Mouse (Mus musculus) midbrain, embryonic 11.5 days (tissue): Measurements from ENCODE around the gene Gab1. TPM values are rescaled to one million over a fixed set of nuclear protein-coding genes. Genes with fewer than 3 reads are reported as not detected.

ENCODE experiments used
- ATAC-seq: fragments of 200-750 bp; cut with Nextera tagmentation; 2 replicates; pipeline ENCODE4 v1.8.0; 2017; ENCODE audit warnings: moderate TSS enrichment, moderate library complexity; ENCODE audit not compliant: low FRiP score
- DNase-seq: peaks from one replicate; pipeline ENCODE4 v3.0.0; 2015; ENCODE audit warnings: low spot score; ENCODE audit errors: missing footprints
- H3K27ac ChIP-seq: fragments of 300-500 bp; sonication (generic); 2 replicates; pipeline ENCODE4 v1.5.1; 2014; ENCODE audit warnings: low read depth, low read length
- H3K27me3 ChIP-seq: fragments of 300-500 bp; sonication (generic); 2 replicates; pipeline ENCODE4 v1.6.1; 2014; ENCODE audit warnings: mild to moderate bottlenecking, low read length, moderate library complexity, mixed read lengths; ENCODE audit not compliant: control insufficient read depth, insufficient read depth
- H3K36me3 ChIP-seq: fragments of 300-500 bp; sonication (generic); 2 replicates; pipeline ENCODE4 v1.6.1; 2014; ENCODE audit warnings: mild to moderate bottlenecking, low read length, moderate library complexity, mixed read lengths; ENCODE audit not compliant: control insufficient read depth, insufficient read depth
- H3K4me1 ChIP-seq: fragments of 300-500 bp; sonication (generic); 2 replicates; pipeline ENCODE4 v1.6.1; 2014; ENCODE audit warnings: low read length; ENCODE audit not compliant: control insufficient read depth, insufficient read depth
- H3K4me2 ChIP-seq: fragments of 300-500 bp; sonication (generic); 2 replicates; pipeline ENCODE4 v1.6.1; 2014; ENCODE audit warnings: mild to moderate bottlenecking, moderate library complexity
- H3K4me3 ChIP-seq: fragments of 300-500 bp; sonication (generic); 2 replicates; pipeline ENCODE4 v1.5.1; 2014; ENCODE audit warnings: low read depth, low read length
- H3K9ac ChIP-seq: fragments of 300-500 bp; sonication (generic); 2 replicates; pipeline ENCODE4 v1.6.1; 2014; ENCODE audit warnings: low read length
- H3K9me3 ChIP-seq: fragments of 300-500 bp; sonication (generic); 2 replicates; pipeline ENCODE4 v1.6.1; 2016; ENCODE audit warnings: low read length; ENCODE audit not compliant: control insufficient read depth
- WGBS: fragments of 180-500 bp; shearing (Covaris S2); extraction: QIAGEN DNeasy Blood & Tissue Kit; methylation state at CpG from one replicate; pipeline ENCODE4 v1.1.7; 2014; 5-methylcytosine and 5-hydroxymethylcytosine counted together
- polyA plus RNA-seq: library from polyadenylated mRNA; unstranded; fragments of >200 nt; fragmentation: Nextera tagmentation; extraction: Ambion mirVana; gene quantifications from 2 replicates; pipeline ENCODE4 v1.2.1, GENCODE M21; 2014

Gene Gab1
- polyA plus RNA-seq, 1 experiment from 2014 or later, result 18.0 TPM

DNA sequence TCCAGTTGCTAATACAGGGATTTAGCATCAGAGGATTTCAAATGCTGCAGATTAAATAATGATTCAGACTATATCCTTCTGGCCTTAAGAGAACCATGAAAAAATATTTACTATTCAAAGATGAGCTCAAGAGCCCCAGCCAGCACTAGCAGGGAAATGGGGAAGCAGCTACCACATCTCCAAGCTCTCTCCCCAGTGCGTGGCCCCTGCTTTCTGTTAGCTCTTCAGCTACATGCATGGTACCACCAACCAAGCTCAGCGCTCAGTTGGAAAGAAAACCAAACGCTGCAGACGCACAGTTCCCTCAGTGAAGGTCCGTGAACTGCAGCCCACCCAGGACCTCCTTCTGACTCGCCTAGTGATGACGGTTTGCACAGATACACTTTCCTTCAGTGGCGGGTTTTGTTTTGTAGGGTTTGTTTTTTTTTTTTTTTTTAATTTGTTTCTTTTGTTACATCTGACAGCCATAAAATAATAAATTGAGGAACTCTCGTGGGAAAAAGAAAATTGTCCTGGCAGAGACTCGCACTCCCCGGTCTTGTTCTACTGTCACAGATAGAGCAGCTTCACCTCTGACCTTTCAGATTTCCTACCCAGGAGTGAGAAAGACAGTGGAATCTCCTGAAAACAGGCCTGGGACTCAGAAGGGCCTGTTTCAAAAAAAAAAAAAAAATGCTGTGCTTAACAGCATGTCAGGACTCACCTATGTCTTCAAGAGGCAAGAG, 86.4 kb downstream of the Gab1 start:
- H3K27ac ChIP-seq, result no peak overlapping the region
- H3K9me3 ChIP-seq, result no peaks in the 10 kb centered on the region
- 80% methylated on average over 11 of the region's 11 CpGs for WGBS
- H3K4me3 ChIP-seq, result no peak overlapping the region
- H3K36me3 ChIP-seq, result no peaks in the 10 kb centered on the region
- H3K9ac ChIP-seq, result no peak overlapping the region
- ATAC-seq (no peak), DNase-seq (peak; percentile 66)
- H3K4me1 ChIP-seq, result no peaks in the 10 kb centered on the region
- no peaks in the 10 kb centered on the region for H3K27me3 ChIP-seq
- no peak overlapping the region for H3K4me2 ChIP-seq

DNA sequence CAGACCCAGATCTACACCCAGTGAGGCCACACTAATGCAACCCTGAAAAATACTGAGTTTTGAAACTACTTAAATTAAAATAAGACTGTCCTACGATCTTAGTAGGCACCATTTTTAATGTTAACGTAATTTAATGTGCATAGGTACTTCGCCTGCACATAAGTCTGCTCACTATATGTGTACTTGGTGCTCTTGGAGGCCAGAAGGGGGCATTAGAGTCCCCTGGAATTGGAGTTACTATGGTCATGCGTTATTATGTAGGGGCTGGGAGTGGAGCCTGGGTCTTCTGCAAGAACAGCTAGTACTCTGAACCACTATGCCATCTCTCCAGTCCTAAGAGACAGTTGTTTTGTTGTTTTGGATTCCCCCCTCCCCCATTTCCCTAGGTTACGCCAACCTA, 88.1 kb downstream of the Gab1 start:
- Histone ChIP-seq H3K4me1 (no peaks in the 10 kb centered on the region), H3K27ac (no peak overlapping the region), H3K36me3 (peaks cover 3% of the 10 kb centered on the region; the same call in 1 of the 2 replicates), H3K4me3 (no peak overlapping the region), H3K9ac (no peak overlapping the region), H3K27me3 (no peaks in the 10 kb centered on the region), H3K4me2 (no peak overlapping the region), H3K9me3 (no peaks in the 10 kb centered on the region)
- 87% methylated on average over 5 of the region's 5 CpGs for WGBS
- DNase-seq (no peak), ATAC-seq (no peak)

DNA sequence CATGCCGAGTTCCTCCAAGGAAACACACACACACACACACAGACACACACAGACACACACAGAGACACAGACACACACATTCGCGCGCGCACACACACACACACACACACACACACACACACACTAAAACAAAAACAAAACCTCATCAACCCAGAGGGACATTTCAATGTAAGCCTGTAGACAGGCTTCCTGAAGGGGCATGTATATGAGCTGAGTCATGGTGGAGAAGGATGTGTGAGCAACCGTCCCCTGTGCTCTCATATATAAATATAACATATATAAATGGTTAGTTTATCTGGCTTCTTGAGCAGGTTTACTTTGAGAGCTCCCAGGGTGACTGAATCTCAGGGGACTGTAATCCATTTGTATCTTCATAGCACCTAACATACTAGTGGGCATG, 91.0 kb downstream of the Gab1 start:
- ATAC-seq (no peak), DNase-seq (no peak)
- H3K4me1 ChIP-seq, result no peaks in the 10 kb centered on the region
- H3K27ac ChIP-seq, result no peak overlapping the region
- H3K4me3 ChIP-seq, result no peak overlapping the region
- H3K27me3 ChIP-seq, result no peaks in the 10 kb centered on the region
- H3K9me3 ChIP-seq, result no peaks in the 10 kb centered on the region
- WGBS, result 91% methylated on average over 6 of the region's 6 CpGs
- no peak overlapping the region for H3K4me2 ChIP-seq
- peaks cover 3% of the 10 kb centered on the region; the same call in 1 of the 2 replicates for H3K36me3 ChIP-seq
- no peak overlapping the region for H3K9ac ChIP-seq

DNA sequence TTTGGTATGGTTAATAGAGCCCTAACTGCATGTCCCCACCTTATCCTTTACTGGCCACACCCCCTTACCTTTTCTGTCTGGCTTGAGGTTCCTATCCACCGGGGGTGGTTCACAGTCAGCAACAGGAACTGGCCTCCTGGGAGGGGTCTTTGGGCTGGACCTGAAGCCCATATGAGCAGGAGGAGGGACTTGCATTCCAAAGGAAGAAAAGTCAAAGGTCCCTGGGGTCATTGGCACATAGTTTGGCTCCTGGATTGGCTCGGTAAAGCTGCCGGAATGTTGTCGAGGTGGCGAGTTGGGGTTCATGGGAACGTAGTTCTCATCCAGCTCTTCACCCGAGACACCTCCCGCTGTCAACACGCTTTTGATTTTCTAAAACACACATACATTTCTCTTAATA, 95.8 kb downstream of the Gab1 start:
- H3K27me3 ChIP-seq, result no peaks in the 10 kb centered on the region
- peaks cover 3% of the 10 kb centered on the region; the same call in 1 of the 2 replicates for H3K36me3 ChIP-seq
- DNase-seq (no peak), ATAC-seq (no peak)
- no peak overlapping the region for H3K4me2 ChIP-seq
- no peaks in the 10 kb centered on the region for H3K4me1 ChIP-seq
- H3K9me3 ChIP-seq, result no peaks in the 10 kb centered on the region
- no peak overlapping the region for H3K9ac ChIP-seq
- WGBS, result 91% methylated on average over 9 of the region's 9 CpGs
- no peak overlapping the region for H3K4me3 ChIP-seq
- no peak overlapping the region for H3K27ac ChIP-seq

DNA sequence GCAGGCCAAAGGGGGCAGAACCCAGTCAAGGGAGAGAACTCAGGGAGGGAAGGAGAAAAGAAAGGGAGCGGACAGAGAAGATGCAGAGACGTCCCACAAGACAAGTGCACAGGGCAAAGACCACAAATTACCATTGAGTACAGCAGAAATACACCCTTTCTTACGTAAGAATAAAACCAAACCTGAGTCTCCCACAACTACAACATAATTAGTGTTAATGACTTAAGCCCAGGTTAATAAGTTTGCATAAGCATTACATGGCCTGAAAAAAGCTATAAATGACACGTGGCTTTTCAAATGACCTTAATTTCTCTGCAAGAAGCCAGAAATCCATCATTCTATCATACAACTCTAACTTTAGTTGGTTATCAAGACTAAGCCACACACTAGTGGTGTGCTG, 97.0 kb downstream of the Gab1 start:
- H3K27ac ChIP-seq, result no peak overlapping the region
- no peak overlapping the region for H3K9ac ChIP-seq
- no peaks in the 10 kb centered on the region for H3K27me3 ChIP-seq
- no peaks in the 10 kb centered on the region for H3K9me3 ChIP-seq
- ATAC-seq (no peak), DNase-seq (no peak)
- no peak overlapping the region for H3K4me2 ChIP-seq
- WGBS, result 87% methylated on average over 4 of the region's 4 CpGs
- H3K36me3 ChIP-seq, result no peaks in the 10 kb centered on the region; the same call in 1 of the 2 replicates
- no peaks in the 10 kb centered on the region for H3K4me1 ChIP-seq
- no peak overlapping the region for H3K4me3 ChIP-seq

DNA sequence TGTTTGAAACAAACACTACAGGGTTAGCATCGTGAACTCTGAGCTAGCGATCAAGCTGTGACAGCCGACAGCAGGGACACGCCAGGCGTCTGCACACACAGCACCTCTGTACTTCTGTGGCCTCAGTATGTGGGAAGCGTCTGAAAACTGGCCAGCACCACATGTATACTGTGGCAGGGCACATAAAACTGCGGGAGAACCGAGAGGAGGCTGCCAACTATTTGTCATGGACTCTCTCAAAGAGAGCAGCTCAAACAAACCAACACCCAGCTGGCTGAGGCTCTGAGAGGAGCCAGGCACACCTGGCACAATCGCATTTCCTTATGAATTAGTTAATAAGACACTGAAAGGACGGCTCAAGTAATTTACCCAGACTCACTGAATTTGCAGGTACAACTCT, 99.0 kb downstream of the Gab1 start:
- H3K4me3 ChIP-seq, result no peak overlapping the region
- no peak for DNase-seq
- H3K4me2 ChIP-seq, result no peak overlapping the region
- H3K4me1 ChIP-seq, result no peaks in the 10 kb centered on the region
- no peak for ATAC-seq
- no peak overlapping the region for H3K27ac ChIP-seq
- H3K36me3 ChIP-seq, result no peaks in the 10 kb centered on the region
- no peak overlapping the region for H3K9ac ChIP-seq
- no peaks in the 10 kb centered on the region for H3K9me3 ChIP-seq
- WGBS, result 74% methylated on average over 10 of the region's 10 CpGs
- no peaks in the 10 kb centered on the region for H3K27me3 ChIP-seq

DNA sequence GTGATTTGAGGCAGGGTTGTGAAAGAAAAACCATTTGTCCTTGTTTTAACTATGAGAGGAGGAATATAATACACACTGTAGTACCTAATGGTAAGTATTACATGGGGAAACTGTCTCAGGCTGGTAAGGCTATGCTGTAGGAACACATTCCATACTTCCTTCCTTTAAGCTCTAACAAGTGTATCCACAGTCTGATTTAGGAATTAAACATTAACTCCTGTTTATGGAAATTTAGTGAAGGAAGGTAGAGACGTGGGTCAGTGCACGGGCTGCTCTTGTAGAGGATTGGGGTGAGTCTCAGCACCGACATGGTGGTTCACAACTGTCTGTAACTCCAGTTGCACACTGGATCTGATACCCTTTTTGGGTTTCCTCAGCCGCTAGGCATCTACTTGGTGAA, 100.0 kb downstream of the Gab1 start:
- Histone ChIP-seq H3K27me3 (no peaks in the 10 kb centered on the region), H3K4me3 (no peak overlapping the region), H3K4me1 (no peaks in the 10 kb centered on the region), H3K27ac (no peak overlapping the region), H3K36me3 (no peaks in the 10 kb centered on the region), H3K9me3 (no peaks in the 10 kb centered on the region), H3K4me2 (no peak overlapping the region), H3K9ac (no peak overlapping the region)
- peak; percentile 70 for DNase-seq
- no peak for ATAC-seq
- 90% methylated on average over 4 of the region's 4 CpGs for WGBS

DNA sequence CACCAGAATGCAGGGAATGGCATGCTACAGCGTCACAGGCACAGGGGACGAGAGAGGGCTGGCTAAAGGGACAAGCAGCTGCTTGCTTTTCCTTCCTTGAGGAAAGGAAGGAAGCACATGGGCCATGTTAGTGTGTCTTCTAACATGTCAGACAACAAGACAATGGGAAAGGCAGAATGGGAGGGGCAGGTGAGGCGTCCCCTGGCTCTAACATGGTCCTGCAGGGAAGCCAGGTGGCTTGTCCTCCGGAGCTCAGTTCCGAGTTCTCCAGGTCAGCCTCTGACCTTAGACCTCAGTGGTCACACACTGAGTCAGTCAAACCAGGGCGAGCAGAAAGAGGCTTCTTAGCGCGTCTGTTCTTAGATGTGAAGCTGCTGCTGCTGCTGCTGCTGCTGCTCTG, 103.9 kb downstream of the Gab1 start:
- Histone ChIP-seq H3K9ac (no peak overlapping the region), H3K36me3 (no peaks in the 10 kb centered on the region), H3K4me3 (no peak overlapping the region), H3K4me2 (no peak overlapping the region), H3K27me3 (no peaks in the 10 kb centered on the region), H3K9me3 (no peaks in the 10 kb centered on the region), H3K27ac (no peak overlapping the region), H3K4me1 (no peaks in the 10 kb centered on the region)
- DNase-seq (no peak), ATAC-seq (no peak)
- WGBS, result 75% methylated on average over 8 of the region's 8 CpGs

DNA sequence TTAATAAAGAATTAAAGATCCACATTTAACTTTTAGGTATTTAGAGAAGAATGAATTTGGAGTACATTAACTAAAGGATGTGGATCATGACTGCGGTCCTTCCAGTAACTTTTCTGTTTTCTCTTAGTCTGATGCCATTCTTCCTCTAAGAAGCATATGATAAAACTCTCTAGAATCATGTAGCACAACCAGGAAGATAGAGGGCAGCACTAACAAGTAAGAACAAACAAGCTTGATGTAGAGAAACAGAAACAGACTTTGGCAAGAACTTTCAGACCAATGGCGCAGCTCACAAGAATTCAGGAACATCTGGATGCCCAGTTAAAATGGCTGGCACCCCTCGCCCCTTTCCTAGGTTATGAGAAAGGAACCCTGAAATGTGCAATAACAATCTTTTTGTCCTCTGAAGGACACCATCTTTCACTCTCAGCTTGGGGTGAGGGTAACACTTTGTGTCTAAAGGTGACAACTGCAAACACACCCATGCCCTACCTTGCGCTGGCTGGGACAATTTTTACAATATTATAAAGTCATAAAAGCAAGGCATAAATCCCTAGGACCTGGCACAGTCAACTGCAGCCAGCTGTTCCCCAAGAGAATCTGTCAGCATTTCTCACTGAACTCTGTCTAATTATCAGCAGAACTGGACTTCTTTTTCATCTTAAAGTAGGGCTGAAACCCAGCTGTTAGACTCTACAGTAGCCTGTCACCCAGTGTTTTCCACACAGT, 107.4 kb downstream of the Gab1 start:
- Histone ChIP-seq H3K4me3 (no peak overlapping the region), H3K4me2 (no peak overlapping the region), H3K9ac (no peak overlapping the region), H3K4me1 (no peaks in the 10 kb centered on the region), H3K36me3 (0 out of 2 replicates have a peak, but pooled peaks cover 2% of the 10 kb centered on the region), H3K9me3 (no peaks in the 10 kb centered on the region), H3K27me3 (no peaks in the 10 kb centered on the region), H3K27ac (no peak overlapping the region)
- 96% methylated on average over 4 of the region's 4 CpGs for WGBS
- no peak for ATAC-seq
- no peak for DNase-seq
